Mouse (Mus musculus) forebrain, embryonic 12.5 days (tissue): ENCODE results near the gene Lrrc3. TPM values are rescaled to one million over a fixed set of nuclear protein-coding genes. Genes with fewer than 3 reads are reported as not detected.
A peak's percentile ranks its signal among the peaks of the same experiment; 100 is the strongest.
"Not testable (repeated sequence)": the region's sequence is repeated elsewhere in the genome, so short reads cannot be mapped to it uniquely, and the experiment has no call there.

Source experiments
- ATAC-seq: fragments of 200-750 bp; cut with Nextera tagmentation; 2 replicates; pipeline ENCODE4 v1.8.0; 2017; ENCODE audit warnings: moderate TSS enrichment; ENCODE audit not compliant: low FRiP score
- H3K27ac ChIP-seq: fragments of 300-500 bp; sonication (generic); 2 replicates; pipeline ENCODE4 v1.5.1; 2016; ENCODE audit warnings: mild to moderate bottlenecking
- H3K27me3 ChIP-seq: fragments of 300-500 bp; sonication (generic); 2 replicates; pipeline ENCODE4 v1.6.1; 2016; ENCODE audit warnings: mild to moderate bottlenecking
- H3K36me3 ChIP-seq: fragments of 300-500 bp; sonication (generic); replicated peaks from 2 replicates; pipeline ENCODE4 v1.6.1; 2016; ENCODE audit warnings: mild to moderate bottlenecking
- H3K4me1 ChIP-seq: fragments of 300-500 bp; sonication (generic); 2 replicates; pipeline ENCODE4 v1.6.1; 2016
- H3K4me2 ChIP-seq: fragments of 300-500 bp; sonication (generic); 2 replicates; pipeline ENCODE4 v1.6.1; 2016; ENCODE audit warnings: mild to moderate bottlenecking, moderate library complexity
- H3K4me3 ChIP-seq: fragments of 300-500 bp; sonication (generic); replicated peaks from 2 replicates; pipeline ENCODE4 v1.5.1; 2016; ENCODE audit warnings: mild to moderate bottlenecking
- H3K9ac ChIP-seq: fragments of 300-500 bp; sonication (generic); 2 replicates; pipeline ENCODE4 v1.6.1; 2016; ENCODE audit warnings: mild to moderate bottlenecking
- H3K9me3 ChIP-seq: fragments of 300-500 bp; sonication (generic); 2 replicates; pipeline ENCODE4 v1.6.1; 2016
- WGBS: fragments of 180-500 bp; shearing (Covaris S2); methylation state at CpG from one replicate; pipeline ENCODE4 v1.1.7; 2016; 5-methylcytosine and 5-hydroxymethylcytosine counted together
- polyA plus RNA-seq: library from polyadenylated mRNA; unstranded; fragments of >200 nt; fragmentation: Nextera tagmentation; extraction: Ambion mirVana; gene quantifications from 2 replicates; pipeline ENCODE4 v1.2.1, GENCODE M21; 2016

Lrrc3 gene
- polyA plus RNA-seq, result 4.4 and 4.7 TPM in 2 replicates

DNA sequence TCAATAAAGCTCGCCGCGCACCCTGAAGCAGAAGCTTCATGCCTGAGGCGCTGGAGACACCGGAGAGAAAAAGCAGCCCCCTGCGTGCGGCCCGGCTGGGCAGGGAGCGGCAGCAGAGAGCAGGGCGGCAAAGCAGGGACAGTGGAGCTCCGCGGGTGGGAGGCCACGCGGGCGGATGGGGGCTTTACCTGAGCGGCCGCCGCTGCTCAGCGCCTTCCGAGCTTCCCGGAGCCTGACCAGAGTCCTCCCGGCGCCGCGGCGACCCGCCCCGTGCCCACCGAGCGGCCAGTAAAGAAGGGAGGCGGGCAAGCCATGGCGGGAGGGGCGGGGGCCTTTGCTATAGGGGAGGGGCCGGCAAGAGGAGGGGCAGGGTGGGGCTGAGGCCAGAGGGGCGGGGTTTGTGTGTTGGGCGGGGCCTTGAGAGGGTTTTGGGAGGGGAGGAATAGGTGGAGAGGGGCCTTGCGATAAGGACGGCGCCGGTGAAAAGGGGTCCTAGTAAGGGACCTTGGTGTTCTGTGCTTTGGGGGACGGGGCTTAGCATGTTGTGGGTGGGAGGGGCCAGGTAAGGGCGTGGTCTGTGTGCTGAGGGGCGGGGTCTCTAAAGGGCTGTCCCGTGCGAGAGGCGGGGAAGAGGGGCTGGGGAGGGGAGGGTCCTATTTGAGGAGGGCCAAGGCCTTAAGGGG lies at the start of gene Lrrc3:
Gene Lrrc3 (minus strand): TSS at position 326 of the 683 bp plus-strand sequence.
- Histone ChIP-seq H3K27ac (0 out of 2 replicates have a peak within 1 kb of the TSS, but pooled peaks have one; percentile 13), H3K4me3 (peak within 1 kb of the TSS; percentile 61), H3K36me3 (no peaks in the 10 kb centered on the region), H3K4me2 (peak within 1 kb of the TSS; percentile 90), H3K27me3 (peaks cover 16% of the 10 kb centered on the region; the same call in 1 of the 2 replicates), H3K4me1 (peaks cover 15% of the 10 kb centered on the region), H3K9me3 (0 out of 2 replicates have a peak, but pooled peaks cover 4% of the 10 kb centered on the region), H3K9ac (peak within 1 kb of the TSS; percentile 65)
- WGBS, result 0% methylated on average over 44 of the region's 46 CpGs
- peak; percentile 82 for ATAC-seq

DNA sequence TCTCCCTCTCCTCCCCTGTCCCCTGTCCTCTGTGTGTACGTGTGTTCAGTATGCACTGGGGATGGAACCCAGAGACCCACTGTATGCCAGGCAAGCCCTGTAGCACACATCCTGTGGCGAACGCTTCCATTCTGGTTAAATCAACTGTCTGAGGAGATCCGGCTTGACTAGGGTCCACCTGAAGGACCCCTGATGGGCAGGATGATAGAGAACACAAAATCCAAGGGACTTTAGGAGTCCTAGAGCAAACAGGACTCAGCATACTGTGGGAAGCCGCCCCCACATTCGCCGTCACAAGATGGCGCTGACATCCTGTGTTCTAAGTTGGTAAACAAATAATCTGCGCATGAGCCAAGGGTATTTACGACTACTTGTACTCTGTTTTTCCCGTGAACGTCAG lies 48.1 kb upstream of the Lrrc3 start:
- not testable (repeated sequence) for H3K4me1 ChIP-seq, H3K9ac ChIP-seq, H3K9me3 ChIP-seq, H3K27ac ChIP-seq, ATAC-seq, H3K36me3 ChIP-seq, H3K4me3 ChIP-seq, H3K27me3 ChIP-seq, H3K4me2 ChIP-seq
- WGBS, result 93% methylated on average over 10 of the region's 12 CpGs

DNA sequence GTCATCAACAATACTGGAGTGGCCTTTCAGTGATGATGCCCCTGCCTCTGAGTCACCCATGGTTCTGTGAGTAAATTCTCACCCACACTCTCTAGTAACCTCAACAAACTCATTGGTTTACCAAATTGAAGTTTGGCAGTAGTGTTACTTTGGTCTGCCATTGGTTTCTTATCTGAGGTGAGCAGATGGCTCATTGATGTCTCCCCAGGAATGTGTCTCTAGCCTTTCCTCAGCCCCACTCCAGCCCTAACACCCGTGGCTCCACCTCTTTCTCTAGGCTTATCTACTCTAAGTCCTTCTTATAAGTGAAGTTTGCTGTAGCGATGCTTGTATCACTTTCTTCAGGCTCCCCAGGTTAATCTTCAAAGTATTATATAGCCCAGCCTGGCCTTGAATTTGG lies 37.3 kb upstream of the Lrrc3 start:
- no peaks in the 10 kb centered on the region for H3K36me3 ChIP-seq
- 69% methylated on average over 2 of the region's 2 CpGs for WGBS
- no peak overlapping the region for H3K9ac ChIP-seq
- H3K9me3 ChIP-seq, result no peaks in the 10 kb centered on the region
- H3K4me3 ChIP-seq, result no peak overlapping the region
- H3K4me2 ChIP-seq, result no peak overlapping the region
- H3K27me3 ChIP-seq, result no peaks in the 10 kb centered on the region
- no peaks in the 10 kb centered on the region for H3K4me1 ChIP-seq
- no peak overlapping the region for H3K27ac ChIP-seq
- no peak for ATAC-seq

DNA sequence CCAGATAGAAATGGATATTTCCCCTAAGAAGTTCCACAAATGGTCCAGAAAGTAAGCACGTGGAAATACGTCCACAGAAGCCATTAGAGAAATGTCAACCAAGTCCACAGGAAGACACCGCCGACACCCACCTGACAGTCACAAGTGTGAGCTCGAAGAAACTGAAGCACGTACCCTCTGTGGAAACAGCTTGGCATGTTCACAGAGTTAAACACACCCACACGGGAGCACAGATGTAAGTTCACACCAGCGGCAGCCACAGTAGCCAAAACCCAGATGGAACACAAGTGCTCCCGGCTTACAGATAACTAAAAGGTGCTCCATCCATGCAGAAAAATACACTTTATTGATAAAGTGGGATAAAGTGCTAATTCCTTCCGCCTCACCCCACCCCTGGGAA lies 25.0 kb upstream of the Lrrc3 start:
- Histone ChIP-seq H3K9me3 (no peaks in the 10 kb centered on the region), H3K4me3 (no peak overlapping the region), H3K4me1 (no peaks in the 10 kb centered on the region), H3K36me3 (no peaks in the 10 kb centered on the region), H3K9ac (no peak overlapping the region), H3K27ac (no peak overlapping the region), H3K27me3 (no peaks in the 10 kb centered on the region), H3K4me2 (no peak overlapping the region)
- 87% methylated on average over 10 of the region's 10 CpGs for WGBS
- ATAC-seq, result no peak

DNA sequence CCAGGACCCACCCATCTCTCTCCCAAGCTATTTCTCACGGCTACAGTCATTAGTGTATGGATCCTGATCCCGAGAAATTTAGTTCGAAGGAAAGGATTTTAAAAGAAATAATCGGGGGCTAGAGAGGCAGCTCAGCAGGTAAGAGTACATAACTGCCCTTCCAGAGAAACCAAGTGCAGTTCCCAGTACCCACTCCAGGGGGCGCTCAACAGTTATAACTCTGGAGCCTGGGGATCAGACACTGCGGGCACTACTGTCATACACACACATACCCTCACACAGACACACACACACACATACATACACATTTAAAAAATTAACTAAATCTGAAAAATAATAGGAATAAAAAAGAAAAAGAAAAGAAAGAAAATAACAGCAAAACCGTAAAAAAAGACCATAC lies 23.8 kb upstream of the Lrrc3 start:
- Histone ChIP-seq H3K4me3 (no peak overlapping the region), H3K9ac (no peak overlapping the region), H3K4me2 (no peak overlapping the region), H3K9me3 (no peaks in the 10 kb centered on the region), H3K4me1 (no peaks in the 10 kb centered on the region), H3K36me3 (no peaks in the 10 kb centered on the region), H3K27me3 (no peaks in the 10 kb centered on the region), H3K27ac (no peak overlapping the region)
- 42% methylated on average over 7 of the region's 7 CpGs for WGBS
- ATAC-seq, result no peak

DNA sequence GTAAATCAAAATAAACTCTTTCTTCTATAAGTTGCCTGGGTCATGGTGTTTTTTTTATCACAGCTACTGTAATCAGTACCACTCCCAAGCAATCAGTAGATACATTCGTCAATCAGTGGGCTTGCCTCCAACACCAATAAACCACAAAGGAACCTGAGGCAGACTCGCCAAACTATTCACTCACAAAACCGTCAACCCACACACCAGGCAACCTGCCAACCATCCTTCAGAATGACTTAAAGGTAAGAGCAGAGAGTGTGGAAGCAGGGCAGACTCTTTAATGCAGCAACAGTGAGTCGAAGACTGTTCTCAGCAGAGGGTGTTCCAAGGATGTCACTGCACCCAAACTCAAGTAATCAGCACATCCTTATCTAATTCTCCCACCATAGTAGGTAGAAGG lies 20.3 kb upstream of the Lrrc3 start:
- H3K36me3 ChIP-seq, result no peaks in the 10 kb centered on the region
- H3K4me2 ChIP-seq, result no peak overlapping the region
- H3K9ac ChIP-seq, result no peak overlapping the region
- 88% methylated on average over 4 of the region's 4 CpGs for WGBS
- no peak overlapping the region for H3K27ac ChIP-seq
- H3K4me3 ChIP-seq, result no peak overlapping the region
- no peaks in the 10 kb centered on the region for H3K9me3 ChIP-seq
- H3K4me1 ChIP-seq, result no peaks in the 10 kb centered on the region
- no peak for ATAC-seq
- H3K27me3 ChIP-seq, result no peaks in the 10 kb centered on the region

DNA sequence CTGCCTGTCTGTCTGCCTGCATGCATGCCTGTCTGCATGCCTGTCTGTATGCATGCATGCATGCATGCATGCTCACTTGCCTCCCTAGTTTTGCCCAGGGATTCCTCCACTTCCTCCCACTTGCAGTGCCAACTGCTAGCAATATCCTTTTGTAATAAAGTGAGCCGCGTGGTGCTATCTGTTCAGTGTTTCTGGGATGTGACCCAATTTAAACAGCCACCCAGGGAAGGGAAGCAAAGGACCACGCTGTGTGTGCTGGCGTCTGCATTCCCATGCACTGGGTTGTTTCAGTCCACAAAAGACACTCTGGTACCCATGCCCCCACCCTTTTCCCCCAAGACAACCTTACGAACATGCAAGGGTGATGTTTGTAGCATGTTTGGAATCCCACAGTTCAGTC lies 18.7 kb upstream of the Lrrc3 start:
- WGBS, result 83% methylated on average over 5 of the region's 5 CpGs
- Histone ChIP-seq H3K9ac (no peak overlapping the region), H3K4me1 (no peaks in the 10 kb centered on the region), H3K9me3 (no peaks in the 10 kb centered on the region), H3K4me2 (no peak overlapping the region), H3K27me3 (no peaks in the 10 kb centered on the region), H3K36me3 (no peaks in the 10 kb centered on the region), H3K4me3 (no peak overlapping the region), H3K27ac (no peak overlapping the region)
- no peak for ATAC-seq

DNA sequence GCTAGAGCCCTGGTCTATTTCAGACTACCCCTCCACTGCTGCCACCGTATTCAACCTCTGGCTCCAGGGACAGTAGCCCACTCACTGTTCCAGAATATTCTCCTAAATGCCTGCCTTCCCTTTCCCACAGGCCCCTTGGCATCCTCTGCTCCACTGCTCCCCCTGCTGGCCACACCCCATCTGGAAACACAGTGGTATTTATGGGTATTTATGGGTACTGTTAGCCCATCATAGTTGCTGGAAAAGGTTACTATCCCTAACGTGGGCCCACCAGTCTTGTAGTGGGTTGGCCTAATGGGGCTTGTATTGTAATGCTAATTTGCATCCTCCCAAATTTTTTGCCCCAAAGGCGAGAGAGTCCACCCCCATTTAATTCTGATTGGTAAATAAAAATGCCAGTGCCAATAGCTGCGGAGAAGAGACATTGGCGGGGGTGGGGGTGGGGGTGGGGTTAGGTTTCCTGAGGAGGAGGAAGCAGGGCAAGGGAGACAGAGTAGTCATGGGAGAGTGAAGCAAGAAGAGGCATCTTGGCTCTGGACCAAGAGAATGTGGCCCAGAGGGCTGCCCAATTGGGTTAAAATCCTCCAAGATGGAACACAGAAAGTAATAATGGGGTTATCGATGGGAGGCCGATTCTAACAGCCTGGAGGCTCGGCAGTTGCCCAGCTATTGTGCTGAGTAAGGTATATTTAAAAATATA lies 14.4 kb upstream of the Lrrc3 start:
- Histone ChIP-seq H3K36me3 (no peaks in the 10 kb centered on the region), H3K27ac (no peak overlapping the region), H3K9me3 (no peaks in the 10 kb centered on the region), H3K9ac (no peak overlapping the region), H3K4me3 (no peak overlapping the region), H3K4me2 (no peak overlapping the region), H3K27me3 (no peaks in the 10 kb centered on the region), H3K4me1 (no peaks in the 10 kb centered on the region)
- ATAC-seq, result no peak
- 62% methylated on average over 8 of the region's 8 CpGs for WGBS

DNA sequence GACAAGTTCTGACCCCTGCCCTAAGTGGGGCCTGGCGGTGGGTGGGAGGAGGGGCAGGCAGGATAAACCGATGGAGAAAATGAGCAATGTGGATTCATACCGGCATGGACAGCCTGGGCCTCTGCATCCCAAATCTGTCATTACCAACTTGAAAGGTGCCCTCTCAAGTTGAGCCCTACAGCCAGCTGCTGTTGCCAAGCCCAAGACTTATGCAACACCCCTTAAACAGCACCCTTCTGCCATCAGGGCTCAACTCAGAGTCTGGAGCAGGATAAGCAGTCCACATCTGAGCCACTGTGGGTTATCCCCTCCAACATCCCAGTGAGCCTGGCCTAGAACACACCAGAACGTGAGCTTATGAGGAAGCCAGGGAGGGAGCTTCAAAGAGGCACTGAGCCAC lies 11.0 kb upstream of the Lrrc3 start:
- WGBS, result 79% methylated on average over 4 of the region's 4 CpGs
- ATAC-seq, result no peak
- H3K9me3 ChIP-seq, result no peaks in the 10 kb centered on the region
- no peaks in the 10 kb centered on the region for H3K36me3 ChIP-seq
- no peak overlapping the region for H3K4me3 ChIP-seq
- no peaks in the 10 kb centered on the region for H3K27me3 ChIP-seq
- no peak overlapping the region for H3K9ac ChIP-seq
- H3K27ac ChIP-seq, result no peak overlapping the region
- no peak overlapping the region for H3K4me2 ChIP-seq
- no peaks in the 10 kb centered on the region for H3K4me1 ChIP-seq

DNA sequence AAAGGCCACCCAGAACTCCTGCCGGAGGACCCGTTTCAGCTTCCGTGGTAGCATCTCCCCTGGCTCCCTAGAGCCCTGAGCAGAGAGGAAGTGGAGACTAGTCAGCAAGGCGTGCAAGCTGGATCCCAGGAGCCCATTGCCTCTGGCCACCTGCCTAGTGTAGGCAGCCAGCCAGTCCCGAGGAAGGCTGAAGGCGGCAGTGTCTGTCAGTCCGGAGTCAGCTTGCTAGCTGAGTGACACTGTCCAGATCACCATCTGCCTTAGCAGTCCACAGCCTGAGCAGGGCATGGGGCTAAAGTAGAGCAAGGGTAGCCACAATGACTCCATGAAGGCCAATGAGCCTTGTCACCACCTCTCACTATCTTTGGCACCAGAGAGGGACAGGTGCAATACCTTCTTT lies 10.3 kb upstream of the Lrrc3 start:
- no peak overlapping the region for H3K27ac ChIP-seq
- no peaks in the 10 kb centered on the region for H3K4me1 ChIP-seq
- H3K4me3 ChIP-seq, result no peak overlapping the region
- WGBS, result 85% methylated on average over 7 of the region's 7 CpGs
- no peaks in the 10 kb centered on the region for H3K27me3 ChIP-seq
- no peaks in the 10 kb centered on the region for H3K9me3 ChIP-seq
- no peak overlapping the region for H3K4me2 ChIP-seq
- no peak overlapping the region for H3K9ac ChIP-seq
- no peaks in the 10 kb centered on the region for H3K36me3 ChIP-seq
- ATAC-seq, result no peak

DNA sequence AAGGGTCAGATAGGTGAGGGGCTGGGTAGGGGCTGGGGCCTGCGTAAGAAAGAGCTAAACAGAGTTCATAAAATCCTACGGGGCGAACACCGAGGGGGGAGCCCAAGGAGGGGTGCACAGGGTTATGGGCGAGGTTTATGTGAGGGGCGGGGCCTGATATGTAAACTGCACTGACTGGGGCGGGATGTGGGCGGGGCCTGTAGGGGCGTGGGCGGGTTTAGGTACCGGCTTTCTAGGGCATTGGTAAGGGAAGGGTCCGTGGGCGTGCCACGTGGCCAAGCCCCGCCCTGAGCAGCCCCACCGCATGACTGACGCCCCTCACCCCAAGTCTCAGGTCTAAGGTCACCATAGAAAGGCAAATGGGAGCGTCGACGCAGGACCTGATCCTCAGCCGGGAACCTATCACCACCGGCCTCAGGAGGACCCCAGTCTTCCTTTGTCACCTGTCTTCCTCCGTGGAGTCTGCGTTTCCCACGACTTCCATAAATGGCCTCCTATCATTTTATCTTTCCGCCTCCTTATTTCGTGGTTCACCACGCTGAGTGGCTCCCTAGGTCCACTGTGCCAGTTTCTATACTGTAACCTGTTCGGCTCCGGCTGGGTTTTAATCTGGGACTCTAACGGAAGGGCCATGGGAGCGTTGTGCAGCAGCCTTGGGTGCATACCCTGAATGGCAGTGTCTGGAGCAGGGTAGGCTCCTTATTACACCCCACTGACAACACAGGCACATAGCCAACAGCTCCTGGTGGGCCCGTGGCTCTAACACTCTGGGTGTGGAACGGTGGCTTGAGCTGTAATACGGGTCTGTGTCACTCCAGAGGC lies 769 bp upstream of the Lrrc3 start:
- Histone ChIP-seq H3K27me3 (peaks cover 16% of the 10 kb centered on the region; the same call in 1 of the 2 replicates), H3K9ac (peak overlapping the region; percentile 65), H3K9me3 (0 out of 2 replicates have a peak, but pooled peaks cover 4% of the 10 kb centered on the region), H3K27ac (no peak overlapping the region), H3K4me3 (peak overlapping the region; percentile 61), H3K4me1 (peaks cover 15% of the 10 kb centered on the region), H3K36me3 (no peaks in the 10 kb centered on the region), H3K4me2 (peak overlapping the region; percentile 90)
- peak; percentile 87 for ATAC-seq
- 8% methylated on average over 32 of the region's 35 CpGs for WGBS

DNA sequence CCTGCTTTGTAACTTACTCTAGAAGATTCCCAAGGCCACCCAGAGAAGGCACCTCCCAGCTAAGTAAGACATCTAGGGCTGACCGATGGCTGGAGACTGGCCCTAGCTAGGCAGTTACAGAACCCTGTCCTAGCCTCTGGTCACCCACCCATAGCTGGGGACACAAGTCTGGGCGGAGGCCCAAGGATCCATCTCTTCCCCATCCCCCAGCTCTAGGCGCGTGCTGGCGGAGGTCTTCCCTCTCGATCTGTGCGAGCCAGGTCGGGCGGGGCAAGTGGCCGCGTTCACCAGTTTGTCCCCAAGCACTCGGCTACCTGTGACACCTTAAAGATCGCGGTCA lies 495 bp downstream of the Lrrc3 start:
- Histone ChIP-seq H3K9ac (peak overlapping the region; percentile 65; the same call in 1 of the 2 replicates), H3K4me2 (peak overlapping the region; percentile 90), H3K4me1 (peaks cover 15% of the 10 kb centered on the region), H3K27me3 (peaks cover 16% of the 10 kb centered on the region; the same call in 1 of the 2 replicates), H3K9me3 (0 out of 2 replicates have a peak, but pooled peaks cover 4% of the 10 kb centered on the region), H3K36me3 (no peaks in the 10 kb centered on the region), H3K4me3 (peak overlapping the region; percentile 61), H3K27ac (no peak overlapping the region)
- 2% methylated on average over 14 of the region's 14 CpGs for WGBS
- ATAC-seq, result peak; percentile 55
